Mouse (Mus musculus) forebrain, embryonic 14.5 days (tissue): ENCODE data around the gene Habp4. TPM values are rescaled to one million over a fixed set of nuclear protein-coding genes. Genes with fewer than 3 reads are reported as not detected.

Experiments
- ATAC-seq: fragments of 200-750 bp; cut with Nextera tagmentation; 2 replicates; pipeline ENCODE4 v1.8.0; 2017; ENCODE audit warnings: mild to moderate bottlenecking, moderate library complexity
- DNase-seq: peaks from one replicate; pipeline ENCODE4 v3.0.0-alpha.2; 2015; ENCODE audit warnings: low spot score
- H3K27ac ChIP-seq: fragments of 300-500 bp; sonication (generic); 2 replicates; pipeline ENCODE4 v1.5.1; 2014; ENCODE audit warnings: low read depth, mild to moderate bottlenecking, control low read depth, low read length, moderate library complexity
- H3K27me3 ChIP-seq: fragments of 300-500 bp; sonication (generic); replicated peaks from 2 replicates; pipeline ENCODE4 v1.6.1; 2014; ENCODE audit warnings: low read length, control low read depth, mixed read lengths; ENCODE audit not compliant: control insufficient read depth, insufficient read depth
- H3K36me3 ChIP-seq: fragments of 300-500 bp; sonication (generic); 2 replicates; pipeline ENCODE4 v1.6.1; 2014; ENCODE audit warnings: low read length, control low read depth; ENCODE audit not compliant: control insufficient read depth, insufficient read depth
- H3K4me1 ChIP-seq: fragments of 300-500 bp; sonication (generic); 2 replicates; pipeline ENCODE4 v1.6.1; 2014; ENCODE audit warnings: antibody characterized with exemption, low read length, control low read depth; ENCODE audit not compliant: control insufficient read depth, insufficient read depth
- H3K4me2 ChIP-seq: fragments of 300-500 bp; sonication (generic); 2 replicates; pipeline ENCODE4 v1.6.1; 2014; ENCODE audit warnings: mild to moderate bottlenecking, control low read depth, low read length
- H3K4me3 ChIP-seq: fragments of 300-500 bp; sonication (generic); 2 replicates; pipeline ENCODE4 v1.5.1; 2014; ENCODE audit warnings: low read depth, low read length, control low read depth
- H3K9ac ChIP-seq: fragments of 300-500 bp; sonication (generic); 2 replicates; pipeline ENCODE4 v1.6.1; 2014; ENCODE audit warnings: mild to moderate bottlenecking, low read length, control low read depth, moderate library complexity
- H3K9me3 ChIP-seq: fragments of 300-500 bp; sonication (generic); replicated peaks from 2 replicates; pipeline ENCODE4 v1.6.1; 2016; ENCODE audit warnings: low read length, control low read depth, mixed read lengths; ENCODE audit not compliant: control insufficient read depth
- WGBS: fragments of 180-500 bp; shearing (Covaris S2); extraction: QIAGEN DNeasy Blood & Tissue Kit; methylation state at CpG from one replicate; pipeline ENCODE4 v1.1.7; 2014; 5-methylcytosine and 5-hydroxymethylcytosine counted together
- polyA plus RNA-seq: library from polyadenylated mRNA; unstranded; fragments of >200 nt; fragmentation: Nextera tagmentation; extraction: Ambion mirVana; gene quantifications from 2 replicates; pipeline ENCODE4 v1.2.1, GENCODE M21; 2014

The Habp4 gene
- polyA plus RNA-seq, 1 experiment from 2014 or later, result 17.5 TPM

GRCm38 (mm10) chr13:64150121-64150520, 11.5 kb upstream of the Habp4 start:
- H3K27ac ChIP-seq, result no peak overlapping the region
- peaks cover 9% of the 10 kb centered on the region; the same call in 1 of the 2 replicates for H3K4me1 ChIP-seq
- H3K9me3 ChIP-seq, result no peaks in the 10 kb centered on the region
- no peak for ATAC-seq
- no peak overlapping the region for H3K9ac ChIP-seq
- H3K4me3 ChIP-seq, result no peak overlapping the region
- no peak for DNase-seq
- 66% methylated on average over 5 of the region's 5 CpGs for WGBS
- H3K27me3 ChIP-seq, result no peaks in the 10 kb centered on the region
- 0 out of 2 replicates have a peak overlapping the region, but pooled peaks have one; percentile 10 for H3K4me2 ChIP-seq
- H3K36me3 ChIP-seq, result no peaks in the 10 kb centered on the region

DNA sequence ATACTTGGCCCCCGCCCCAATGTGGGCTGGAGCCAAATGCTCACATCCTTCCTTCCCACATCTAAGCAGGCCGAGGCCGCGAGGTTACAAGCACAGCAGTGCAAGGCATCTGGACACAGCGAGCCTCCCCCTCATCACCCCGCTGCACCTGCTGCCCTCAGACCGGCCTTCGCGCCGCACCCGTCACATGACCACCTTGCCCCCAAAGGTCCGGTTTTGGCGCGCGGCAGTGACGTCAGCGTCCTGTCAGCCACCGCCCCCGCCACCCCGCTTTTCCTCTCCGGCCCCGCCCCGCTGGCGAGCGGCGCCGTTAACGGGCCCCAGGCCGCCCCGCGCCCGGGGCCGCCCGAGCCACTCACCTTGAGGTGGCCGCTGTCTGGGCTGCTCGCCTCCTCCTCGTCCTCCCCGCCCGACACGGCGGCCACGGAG, 9.4 kb upstream of the Habp4 start:
- DNase-seq (peak; percentile 75), ATAC-seq (peak; percentile 19)
- Histone ChIP-seq H3K36me3 (no peaks in the 10 kb centered on the region), H3K27ac (peak overlapping the region; percentile 73), H3K9me3 (no peaks in the 10 kb centered on the region), H3K4me1 (peaks cover 9% of the 10 kb centered on the region; the same call in 1 of the 2 replicates), H3K4me3 (peak overlapping the region; percentile 92), H3K27me3 (no peaks in the 10 kb centered on the region), H3K4me2 (peak overlapping the region; percentile 83), H3K9ac (peak overlapping the region; percentile 72)
- under 1% methylated on average over 31 of the region's 42 CpGs for WGBS

DNA sequence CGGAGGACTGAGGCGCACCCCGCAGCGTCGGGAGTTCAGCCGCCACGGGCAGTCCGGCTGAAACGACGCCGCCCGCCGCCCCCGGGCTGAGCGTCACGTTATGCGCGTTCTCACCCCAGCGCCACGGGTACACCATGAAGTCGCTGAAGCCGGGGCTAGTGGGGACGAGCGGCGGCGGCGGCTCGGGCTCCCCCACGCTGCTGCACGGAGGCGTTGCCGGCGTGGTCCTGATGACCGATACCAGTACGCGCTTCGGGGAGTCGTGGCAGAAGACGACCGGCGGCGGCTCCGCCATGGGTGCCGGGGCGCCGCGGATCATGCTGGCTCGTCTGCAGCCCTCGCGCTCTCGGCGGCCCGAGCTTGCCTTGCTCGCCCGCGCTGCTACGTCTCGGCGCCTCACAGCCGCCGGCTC, 8.9 kb upstream of the Habp4 start:
- no peaks in the 10 kb centered on the region for H3K27me3 ChIP-seq
- no peaks in the 10 kb centered on the region for H3K9me3 ChIP-seq
- WGBS, result under 1% methylated on average over 47 of the region's 61 CpGs
- H3K4me3 ChIP-seq, result peak overlapping the region; percentile 92
- peak overlapping the region; percentile 73 for H3K27ac ChIP-seq
- no peaks in the 10 kb centered on the region for H3K36me3 ChIP-seq
- peak overlapping the region; percentile 83 for H3K4me2 ChIP-seq
- DNase-seq, result no peak
- peak; percentile 50 for ATAC-seq
- H3K9ac ChIP-seq, result peak overlapping the region; percentile 72
- peaks cover 9% of the 10 kb centered on the region; the same call in 1 of the 2 replicates for H3K4me1 ChIP-seq

- H3K4me1 ChIP-seq, result peaks cover 9% of the 10 kb centered on the region; the same call in 1 of the 2 replicates
- under 1% methylated on average over 54 of the region's 56 CpGs for WGBS
- peak within 1 kb of the TSS; percentile 92 for H3K4me3 ChIP-seq
- no peaks in the 10 kb centered on the region for H3K36me3 ChIP-seq
- ATAC-seq, result peak; percentile 98
- H3K9ac ChIP-seq, result peak within 1 kb of the TSS; percentile 72
- H3K27me3 ChIP-seq, result no peaks in the 10 kb centered on the region
- DNase-seq, result peak; percentile 99
- peak within 1 kb of the TSS; percentile 73 for H3K27ac ChIP-seq
- H3K9me3 ChIP-seq, result no peaks in the 10 kb centered on the region
- H3K4me2 ChIP-seq, result peak within 1 kb of the TSS; percentile 83
Measured at GRCm38 (mm10) chr13:64153083-64153682, 8.4 kb upstream of the Habp4 start, which contains the start of gene Zfp367. Zfp367 (minus strand) TSS chr13:64153202.

DNA sequence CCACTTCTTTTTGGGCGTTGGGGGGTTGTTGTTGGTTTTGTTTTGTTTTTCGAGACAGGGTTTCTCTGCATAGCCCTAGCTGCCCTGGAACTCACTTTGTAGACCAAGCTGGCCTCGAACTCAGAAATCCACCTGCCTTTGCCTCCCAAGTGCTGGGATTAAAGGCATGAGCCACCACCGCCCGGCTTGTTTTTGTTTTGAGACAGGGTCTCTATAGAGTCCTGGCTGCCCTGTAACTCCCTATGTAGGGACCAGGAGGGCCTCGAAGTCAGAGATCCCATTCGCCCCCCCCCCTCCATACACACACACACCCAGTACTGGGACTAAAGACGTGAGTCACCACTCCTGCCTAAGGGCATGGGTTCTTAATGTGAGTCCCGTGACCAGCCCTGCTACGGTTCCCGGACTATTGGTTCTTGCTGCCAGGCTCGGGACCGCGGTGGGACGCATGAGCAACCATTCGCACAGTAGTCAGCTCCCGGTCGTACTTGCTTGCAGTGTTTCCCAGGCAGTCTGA, 7.8 kb upstream of the Habp4 start:
- DNase-seq (peak; percentile 47), ATAC-seq (peak; percentile 32)
- H3K27ac ChIP-seq, result no peak overlapping the region
- peaks cover 9% of the 10 kb centered on the region; the same call in 1 of the 2 replicates for H3K4me1 ChIP-seq
- peak overlapping the region; percentile 92 for H3K4me3 ChIP-seq
- no peaks in the 10 kb centered on the region for H3K36me3 ChIP-seq
- no peaks in the 10 kb centered on the region for H3K9me3 ChIP-seq
- peak overlapping the region; percentile 45 for H3K9ac ChIP-seq
- peak overlapping the region; percentile 83 for H3K4me2 ChIP-seq
- no peaks in the 10 kb centered on the region for H3K27me3 ChIP-seq
- WGBS, result under 1% methylated on average over 18 of the region's 18 CpGs

DNA sequence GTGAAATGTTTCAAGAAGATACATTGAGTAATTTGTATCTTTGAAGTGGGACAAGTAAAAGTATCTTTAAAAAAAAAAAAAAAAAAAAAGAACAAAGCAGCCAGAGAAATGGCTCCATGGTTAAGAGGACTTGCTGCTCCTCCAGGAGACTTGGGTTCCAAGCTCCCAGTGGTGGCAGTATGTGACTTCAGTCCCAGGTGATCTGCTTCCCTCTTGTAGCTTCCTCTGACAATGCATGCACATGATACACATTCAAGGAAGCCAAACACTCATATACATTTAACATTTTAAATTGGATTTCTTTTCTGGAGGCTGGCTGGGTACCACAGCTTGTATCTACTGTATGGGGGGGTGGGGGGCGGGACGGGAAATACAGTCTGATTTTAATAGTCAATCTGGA, 7.0 kb upstream of the Habp4 start:
- Histone ChIP-seq H3K9me3 (no peaks in the 10 kb centered on the region), H3K4me3 (no peak overlapping the region), H3K4me1 (peaks cover 9% of the 10 kb centered on the region; the same call in 1 of the 2 replicates), H3K9ac (no peak overlapping the region), H3K27ac (no peak overlapping the region), H3K27me3 (no peaks in the 10 kb centered on the region), H3K4me2 (no peak overlapping the region), H3K36me3 (no peaks in the 10 kb centered on the region)
- no peak for ATAC-seq
- DNase-seq, result no peak
- 55% methylated on average over 2 of the region's 2 CpGs for WGBS

- Histone ChIP-seq H3K9ac (no peak overlapping the region), H3K36me3 (no peaks in the 10 kb centered on the region), H3K4me3 (no peak overlapping the region), H3K4me2 (no peak overlapping the region), H3K27me3 (no peaks in the 10 kb centered on the region), H3K27ac (no peak overlapping the region), H3K4me1 (peaks cover 6% of the 10 kb centered on the region; the same call in 1 of the 2 replicates), H3K9me3 (no peaks in the 10 kb centered on the region)
- 13% methylated on average over 1 of the region's 1 CpGs for WGBS
- DNase-seq (peak; percentile 29), ATAC-seq (no peak)
Measured at GRCm38 (mm10) chr13:64155171-64155571, 6.5 kb upstream of the Habp4 start.

DNA sequence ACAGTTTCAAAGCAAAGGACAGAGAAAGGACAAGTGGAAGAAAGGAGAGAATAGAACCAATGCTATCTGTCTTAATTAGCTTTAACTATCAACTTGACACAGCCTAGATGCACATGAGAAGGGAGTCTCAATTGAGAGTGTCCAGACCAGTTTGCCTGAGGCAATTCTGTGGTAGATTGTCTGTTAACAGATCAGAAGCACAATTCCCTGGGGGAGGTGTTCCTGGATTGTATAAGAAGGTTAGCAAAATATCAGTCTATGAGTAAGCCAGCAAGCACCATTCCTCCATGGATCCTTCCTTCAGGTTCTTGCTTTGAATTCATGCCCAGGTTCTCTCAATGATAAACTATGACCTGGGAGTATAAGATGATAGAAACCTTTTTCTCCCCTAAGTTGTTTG, 4.7 kb upstream of the Habp4 start:
- DNase-seq (no peak), ATAC-seq (no peak)

More for the DNA sequence above, 4.7 kb upstream of the Habp4 start:
- Histone ChIP-seq H3K4me1 (peaks cover under 1% of the 10 kb centered on the region; the same call in 1 of the 2 replicates), H3K4me2 (no peak overlapping the region), H3K9ac (no peak overlapping the region), H3K4me3 (no peak overlapping the region), H3K27ac (no peak overlapping the region), H3K27me3 (no peaks in the 10 kb centered on the region), H3K9me3 (no peaks in the 10 kb centered on the region), H3K36me3 (no peaks in the 10 kb centered on the region)
